Mouse (Mus musculus): ENCODE results near the gene Il33. TPM values are rescaled to one million over a fixed set of nuclear protein-coding genes. Genes with fewer than 3 reads are reported as not detected.
A peak's percentile ranks its signal among the peaks of the same experiment; 100 is the strongest.

The Il33 gene
- total RNA-seq (2021): 10 to 100 TPM in 1 of 2 experiments, 1 to 10 TPM in 1; 8.3 to 11.4 TPM
- long read RNA-seq, transcript Il33-202 (8 exons, 2,537 nt): major isoform, 5 of 9 reads
- long read RNA-seq, partial matches to known transcripts: 1 of 9 reads
- long read RNA-seq, other reads (novel, unspliced or antisense): 2 of 9 reads

GRCm38 (mm10) chr19:29924638-29925258 is at the start of gene Il33:
Gene Il33 (plus strand): TSS chr19:29925114.
- peak; percentile 27 to 60 for DNase-seq (ENCODE audit: low spot score in 2 of 2)

- DNase-seq (ENCODE audit: low spot score in 2 of 2): no peak
These were observed 47.3 kb upstream of the Il33 start for GRCm38 (mm10) chr19:29877422-29878291.

GRCm38 (mm10) chr19:29878896-29879504 is 45.9 kb upstream of the Il33 start:
- DNase-seq (ENCODE audit: low spot score in 2 of 2): no peak

- no peak for DNase-seq (ENCODE audit: low spot score in 2 of 2)
These were observed 44.0 kb upstream of the Il33 start for GRCm38 (mm10) chr19:29880918-29881317.

- DNase-seq (ENCODE audit: low spot score in 2 of 2): no peak
These were observed 42.2 kb upstream of the Il33 start for GRCm38 (mm10) chr19:29882696-29883095.

GRCm38 (mm10) chr19:29885548-29885947 is 39.4 kb upstream of the Il33 start:
- no peak for DNase-seq (ENCODE audit: low spot score in 2 of 2)

GRCm38 (mm10) chr19:29887476-29887875 is 37.4 kb upstream of the Il33 start:
- DNase-seq (ENCODE audit: low spot score in 2 of 2): no peak

- DNase-seq (ENCODE audit: low spot score in 2 of 2): no peak
These were observed 36.0 kb upstream of the Il33 start for GRCm38 (mm10) chr19:29888946-29889345.

GRCm38 (mm10) chr19:29891981-29892380 is 32.9 kb upstream of the Il33 start:
- no peak for DNase-seq (ENCODE audit: low spot score in 2 of 2)

GRCm38 (mm10) chr19:29892786-29893185 is 32.1 kb upstream of the Il33 start:
- DNase-seq (ENCODE audit: low spot score in 2 of 2): no peak

GRCm38 (mm10) chr19:29893718-29894273 is 31.1 kb upstream of the Il33 start:
- no peak for DNase-seq (ENCODE audit: low spot score in 2 of 2)

GRCm38 (mm10) chr19:29894381-29894780 is 30.5 kb upstream of the Il33 start:
- DNase-seq (ENCODE audit: low spot score in 2 of 2): no peak

GRCm38 (mm10) chr19:29895047-29895446 is 29.9 kb upstream of the Il33 start:
- DNase-seq (ENCODE audit: low spot score in 2 of 2): no peak

- DNase-seq (ENCODE audit: low spot score in 2 of 2): no peak
These were observed 24.6 kb upstream of the Il33 start for GRCm38 (mm10) chr19:29900318-29900717.

- no peak for DNase-seq (ENCODE audit: low spot score in 2 of 2)
These were observed 22.4 kb upstream of the Il33 start for GRCm38 (mm10) chr19:29902343-29903070.

- no peak for DNase-seq (ENCODE audit: low spot score in 2 of 2)
These were observed 19.0 kb upstream of the Il33 start for GRCm38 (mm10) chr19:29905896-29906295.

- DNase-seq (ENCODE audit: low spot score in 2 of 2): no peak
These were observed 15.7 kb upstream of the Il33 start for GRCm38 (mm10) chr19:29909166-29909565.

GRCm38 (mm10) chr19:29911919-29912318 is 13.0 kb upstream of the Il33 start:
- no peak for DNase-seq (ENCODE audit: low spot score in 2 of 2)

- no peak for DNase-seq (ENCODE audit: low spot score in 2 of 2)
These were observed 7.5 kb upstream of the Il33 start for GRCm38 (mm10) chr19:29917421-29917820.

GRCm38 (mm10) chr19:29926101-29926755 is 1.3 kb downstream of the Il33 start:
- no peak for DNase-seq (ENCODE audit: low spot score in 2 of 2)
